Mouse (Mus musculus) CD8-positive naive resting alpha-beta T cell, adult 2 months (primary cell): ENCODE data around the gene Ndufaf4.
"Not testable (repeated sequence)": the region's sequence is repeated elsewhere in the genome, so short reads cannot be mapped to it uniquely, and the experiment has no call there.

Experiments
- DNase-seq, 2 experiments: peaks; one replicate each; pipeline ENCODE4 v3.0.0; 2022; ENCODE audit warnings: low read depth in 2 of 2, low spot score in 2 of 2

The Ndufaf4 gene

GRCm38 (mm10) chr4:24897851-24898515, at the start of gene Ndufaf4:
Gene Ndufaf4, plus strand, starts transcription at chr4:24898083.
- DNase-seq: peak; percentile 94

GRCm38 (mm10) chr4:24850401-24851325, 47.2 kb upstream of the Ndufaf4 start, which contains the start of gene Klhl32:
Gene Klhl32, minus strand, starts transcription at chr4:24851124.
- DNase-seq: no peak

- no peak for DNase-seq
These were observed 32.2 kb upstream of the Ndufaf4 start for GRCm38 (mm10) chr4:24865691-24866090.

- DNase-seq: no peak
These were observed 28.7 kb upstream of the Ndufaf4 start for GRCm38 (mm10) chr4:24869230-24869629.

GRCm38 (mm10) chr4:24889386-24889785, 8.5 kb upstream of the Ndufaf4 start:
- DNase-seq: not testable (repeated sequence)

- DNase-seq: not testable (repeated sequence)
These were observed 5.6 kb upstream of the Ndufaf4 start for GRCm38 (mm10) chr4:24892293-24892692.

GRCm38 (mm10) chr4:24894625-24895024, 3.3 kb upstream of the Ndufaf4 start:
- DNase-seq: no peak

GRCm38 (mm10) chr4:24896829-24897228, 1.1 kb upstream of the Ndufaf4 start:
- peak in 1 of 2 experiments; percentile 21 for DNase-seq

GRCm38 (mm10) chr4:24897351-24897750, 532 bp upstream of the Ndufaf4 start:
- DNase-seq: no peak

- no peak for DNase-seq
These were observed 753 bp downstream of the Ndufaf4 start for GRCm38 (mm10) chr4:24898636-24899035.

GRCm38 (mm10) chr4:24899146-24899545, 1.3 kb downstream of the Ndufaf4 start:
- no peak for DNase-seq

GRCm38 (mm10) chr4:24907745-24908144, 9.9 kb downstream of the Ndufaf4 start:
- no peak for DNase-seq

GRCm38 (mm10) chr4:24915631-24916030, 17.7 kb downstream of the Ndufaf4 start:
- no peak for DNase-seq

GRCm38 (mm10) chr4:24920006-24920577, 22.2 kb downstream of the Ndufaf4 start:
- DNase-seq: no peak

GRCm38 (mm10) chr4:24924726-24925125, 26.8 kb downstream of the Ndufaf4 start:
- no peak for DNase-seq

GRCm38 (mm10) chr4:24928260-24928780, 30.4 kb downstream of the Ndufaf4 start:
- DNase-seq: no peak

- no peak for DNase-seq
These were observed 31.0 kb downstream of the Ndufaf4 start for GRCm38 (mm10) chr4:24928926-24929325.

- no peak for DNase-seq
These were observed 45.0 kb downstream of the Ndufaf4 start for GRCm38 (mm10) chr4:24942728-24943424.
